Mouse (Mus musculus) kidney, adult 2 months (tissue): Measurements from ENCODE around the gene Tmem176a.

Source experiments
- CTCF ChIP-seq: fragments of 200-500 bp; conservative IDR thresholded peaks from 2 replicates; pipeline ENCODE4 v1.5.1; 2011; ENCODE audit warnings: low read depth, mild to moderate bottlenecking, control low read depth, low read length, moderate library complexity, mixed read lengths; ENCODE audit not compliant: insufficient read depth, insufficient read length
- POLR2A ChIP-seq: fragments of 200-500 bp; IDR thresholded peaks from one replicate; pipeline ENCODE4 v1.6.1; 2011; ENCODE audit warnings: low read depth, low read length, control low read depth

DNA sequence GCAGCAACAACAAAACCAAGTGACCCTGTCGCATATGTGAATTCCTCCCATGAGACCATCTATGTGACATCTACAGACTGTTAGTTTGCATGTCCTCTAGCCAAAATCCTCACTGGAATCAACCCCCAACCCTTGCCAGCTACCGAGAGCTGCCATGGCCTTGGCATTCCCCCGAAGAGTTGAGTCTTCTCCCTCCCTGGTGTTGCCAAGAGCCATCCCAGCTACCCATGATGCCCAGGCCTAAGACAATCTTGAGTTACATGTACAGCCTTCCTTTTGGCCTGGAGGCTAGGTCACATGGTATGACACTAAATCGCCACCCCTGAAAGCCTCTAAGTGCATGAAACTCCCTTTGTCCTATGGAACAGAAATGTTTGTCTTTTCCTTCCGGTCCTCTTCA is 9.6 kb upstream of the Tmem176a start:
- TF ChIP-seq POLR2A (no peak), CTCF (no peak)
